Mouse (Mus musculus) liver, adult 2 months (tissue): ENCODE measurements around the gene Sugt1. TPM values are rescaled to one million over a fixed set of nuclear protein-coding genes. Genes with fewer than 3 reads are reported as not detected.

ENCODE experiments used
- DNase-seq: peaks from one replicate; pipeline ENCODE4 v3.0.0-alpha.2; 2011; ENCODE audit warnings: low read depth, low spot score; ENCODE audit errors: extremely low read depth
- H3K27ac ChIP-seq: fragments of 200-500 bp; replicated peaks from 2 replicates; pipeline ENCODE4 v1.5.1; 2012; ENCODE audit warnings: low read depth, mild to moderate bottlenecking, control low read depth, inconsistent platforms, low read length; ENCODE audit not compliant: insufficient read depth
- H3K27me3 ChIP-seq: fragments of 200-500 bp; 2 replicates; pipeline ENCODE4 v1.6.1; 2012; ENCODE audit warnings: mild to moderate bottlenecking, moderate library complexity, low read length, inconsistent platforms; ENCODE audit not compliant: control insufficient read depth, insufficient read depth
- H3K36me3 ChIP-seq: fragments of 200-500 bp; 2 replicates; pipeline ENCODE4 v1.6.1; 2012; ENCODE audit warnings: low read length, inconsistent platforms; ENCODE audit not compliant: control insufficient read depth, insufficient read depth
- H3K4me1 ChIP-seq: fragments of 200-500 bp; 2 replicates; pipeline ENCODE4 v1.6.1; 2011; ENCODE audit warnings: low read length; ENCODE audit not compliant: control insufficient read depth, insufficient read depth
- H3K4me3 ChIP-seq: fragments of 200-500 bp; 2 replicates; pipeline ENCODE4 v1.5.1; 2011; ENCODE audit warnings: low read depth, mild to moderate bottlenecking, control low read depth, low read length, moderate library complexity; ENCODE audit not compliant: insufficient read depth
- H3K79me2 ChIP-seq: fragments of 200-500 bp; 2 replicates; pipeline ENCODE4 v1.6.1; 2012; ENCODE audit warnings: inconsistent platforms, mild to moderate bottlenecking, low read length, moderate library complexity; ENCODE audit not compliant: control insufficient read depth, insufficient read depth
- H3K9ac ChIP-seq: fragments of 200-500 bp; 2 replicates; pipeline ENCODE4 v1.6.1; 2012; ENCODE audit warnings: low read depth, mild to moderate bottlenecking, control low read depth, inconsistent platforms, low read length
- CTCF ChIP-seq: fragments of 200-500 bp; IDR thresholded peaks from 2 replicates; pipeline ENCODE4 v1.5.1; 2011; ENCODE audit warnings: low read depth, low read length, control low read depth
- POLR2A ChIP-seq: fragments of 200-500 bp; IDR thresholded peaks from 2 replicates; pipeline ENCODE4 v1.6.1; 2011; ENCODE audit warnings: low read length, control low read depth; ENCODE audit not compliant: insufficient read depth; ENCODE audit errors: extremely low read depth
- WGBS: fragments of 180-500 bp; shearing (Covaris S2); methylation state at CpG from one replicate; pipeline ENCODE4 v1.1.7; 2018; 5-methylcytosine and 5-hydroxymethylcytosine counted together
- polyA plus RNA-seq: library from polyadenylated mRNA; depleted of rRNA; stranded (reverse); fragments of >200 nt; gene quantifications from 2 replicates; pipeline ENCODE4 v1.2.3, GENCODE M21; 2012
- total RNA-seq: library from RNA; depleted of rRNA; stranded (reverse); fragments of >200 nt; gene quantifications from 2 replicates; pipeline ENCODE4 v1.2.3, GENCODE M21; 2014

Sugt1 gene
- total and polyA plus RNA-seq, 2 experiments = 3.3 to 30.0 TPM

DNA sequence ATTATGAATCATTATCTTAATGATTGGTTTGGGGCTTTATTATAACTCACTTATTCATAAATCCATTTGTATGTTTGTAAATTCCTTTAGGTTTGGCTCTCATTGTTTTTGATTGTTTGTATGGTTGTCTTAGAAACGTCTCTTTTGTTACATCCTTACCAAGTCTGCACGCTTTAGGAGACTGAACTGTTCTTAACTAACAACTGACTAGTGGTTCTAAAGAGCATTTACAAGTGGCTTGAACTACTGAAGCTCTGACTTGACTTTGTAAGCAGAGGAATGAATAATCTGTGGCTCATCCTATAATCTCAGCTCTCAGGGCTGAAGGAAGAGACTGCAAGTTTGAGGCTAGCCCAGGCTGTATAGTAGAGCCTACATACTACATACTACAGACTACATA lies 4.1 kb downstream of the Sugt1 start:
- Histone ChIP-seq H3K4me1 (peaks cover 5% of the 10 kb centered on the region; the same call in 1 of the 2 replicates), H3K36me3 (peaks cover 8% of the 10 kb centered on the region), H3K27me3 (no peaks in the 10 kb centered on the region), H3K9ac (no peak overlapping the region), H3K27ac (no peak overlapping the region), H3K4me3 (no peak overlapping the region), H3K79me2 (peaks cover 15% of the 10 kb centered on the region; the same call in 1 of the 2 replicates)
- WGBS = 99% methylated on average over 2 of the region's 2 CpGs
- TF ChIP-seq POLR2A = no peak
- no peak for TF ChIP-seq CTCF
- no peak for DNase-seq

DNA sequence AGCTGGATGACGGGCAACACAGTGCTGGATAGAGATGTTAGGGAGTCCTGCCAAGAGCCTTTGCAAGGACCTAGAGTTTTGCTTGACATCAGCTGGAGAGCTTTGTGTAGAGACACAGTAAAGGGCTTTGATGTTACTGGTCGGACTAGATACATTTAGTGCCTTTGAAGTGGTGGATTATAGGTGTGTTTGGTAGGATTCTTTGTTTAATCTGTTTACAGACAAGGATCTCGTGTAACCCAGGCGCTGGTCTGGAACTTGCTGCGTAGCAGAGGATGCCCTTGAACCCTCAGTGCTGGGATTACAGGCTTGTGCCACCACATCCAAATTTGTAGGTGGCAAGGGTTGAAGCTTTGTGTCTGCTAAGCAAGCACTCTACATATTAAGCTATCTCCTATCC lies 6.6 kb downstream of the Sugt1 start:
- Histone ChIP-seq H3K79me2 (peaks cover 10% of the 10 kb centered on the region; the same call in 1 of the 2 replicates), H3K4me3 (no peak overlapping the region), H3K9ac (no peak overlapping the region), H3K27ac (no peak overlapping the region), H3K27me3 (no peaks in the 10 kb centered on the region), H3K4me1 (no peaks in the 10 kb centered on the region), H3K36me3 (peaks cover 19% of the 10 kb centered on the region)
- DNase-seq = no peak
- WGBS = 86% methylated on average over 5 of the region's 5 CpGs
- TF ChIP-seq CTCF (no peak), POLR2A (no peak)

DNA sequence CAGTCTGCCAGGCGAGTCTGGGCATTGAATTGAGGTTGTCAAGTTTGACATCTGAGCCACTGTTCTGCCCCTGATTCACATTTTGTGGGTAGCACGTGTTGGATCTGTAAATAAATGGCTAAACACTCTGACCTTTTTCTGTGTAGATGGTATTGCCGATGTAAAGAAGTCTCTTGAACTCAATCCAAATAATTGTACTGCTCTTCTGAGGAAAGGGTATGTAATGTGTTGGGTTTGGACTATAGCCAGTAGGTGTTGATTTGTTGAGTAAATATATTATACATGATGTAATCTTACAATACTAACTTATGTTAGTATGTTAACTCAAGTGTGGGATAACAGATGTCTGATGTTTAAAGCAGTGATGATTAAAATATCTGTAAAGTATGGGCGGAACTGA lies 9.1 kb downstream of the Sugt1 start:
- Histone ChIP-seq H3K4me1 (peaks cover 7% of the 10 kb centered on the region), H3K27me3 (no peaks in the 10 kb centered on the region), H3K9ac (no peak overlapping the region), H3K79me2 (peaks cover 3% of the 10 kb centered on the region; the same call in 1 of the 2 replicates), H3K27ac (no peak overlapping the region), H3K36me3 (peaks cover 21% of the 10 kb centered on the region), H3K4me3 (no peak overlapping the region)
- DNase-seq = no peak
- WGBS = 56% methylated on average over 4 of the region's 4 CpGs
- TF ChIP-seq CTCF = no peak
- no peak for TF ChIP-seq POLR2A

DNA sequence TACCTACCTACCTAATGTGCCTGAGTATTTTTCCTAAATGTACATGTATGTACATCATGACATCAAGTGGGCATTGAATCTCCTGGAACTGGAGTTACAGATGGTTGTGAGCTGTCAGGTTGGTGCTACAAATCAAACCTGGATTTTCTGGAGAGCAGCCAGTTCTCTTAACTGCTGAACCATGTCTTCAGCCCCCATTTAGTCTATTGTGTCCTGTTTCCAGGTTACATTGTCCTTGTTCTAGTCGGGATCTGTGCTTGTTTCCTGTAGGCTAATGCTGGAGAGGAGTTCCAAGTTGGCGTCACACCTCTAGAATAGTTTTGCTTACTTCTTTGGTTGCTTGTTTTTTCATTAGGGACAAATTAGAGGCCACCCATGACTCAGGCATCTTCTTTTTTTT lies 18.4 kb downstream of the Sugt1 start:
- H3K4me3 ChIP-seq = no peak overlapping the region
- peaks cover 40% of the 10 kb centered on the region for H3K36me3 ChIP-seq
- TF ChIP-seq CTCF (no peak), POLR2A (no peak)
- peaks cover 2% of the 10 kb centered on the region; the same call in 1 of the 2 replicates for H3K79me2 ChIP-seq
- H3K27me3 ChIP-seq = no peaks in the 10 kb centered on the region
- H3K9ac ChIP-seq = no peak overlapping the region
- H3K4me1 ChIP-seq = peaks cover 3% of the 10 kb centered on the region; the same call in 1 of the 2 replicates
- 80% methylated on average over 2 of the region's 2 CpGs for WGBS
- no peak for DNase-seq
- H3K27ac ChIP-seq = no peak overlapping the region

DNA sequence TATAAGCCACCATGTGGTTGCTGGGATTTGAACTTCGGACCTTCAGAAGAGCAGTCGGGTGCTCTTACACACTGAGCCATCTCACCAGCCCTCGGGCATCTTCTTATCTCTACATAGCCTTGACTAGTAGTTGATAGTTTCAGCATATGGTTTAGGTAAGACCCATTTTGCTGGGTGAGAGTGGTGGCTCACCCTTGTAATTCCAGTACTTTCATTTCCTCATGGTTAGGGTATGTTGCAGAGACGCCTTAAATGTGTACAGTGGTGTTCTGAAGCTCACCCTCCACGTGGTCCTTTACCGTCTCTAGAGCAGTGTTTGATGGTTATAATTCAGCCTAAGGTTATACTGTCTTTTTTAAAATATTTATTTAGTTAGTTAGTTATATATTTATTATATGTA lies 18.9 kb downstream of the Sugt1 start:
- WGBS = 87% methylated on average over 6 of the region's 6 CpGs
- H3K27me3 ChIP-seq = no peaks in the 10 kb centered on the region
- H3K4me1 ChIP-seq = no peaks in the 10 kb centered on the region
- DNase-seq = no peak
- no peak overlapping the region for H3K9ac ChIP-seq
- H3K27ac ChIP-seq = no peak overlapping the region
- peaks cover 44% of the 10 kb centered on the region for H3K36me3 ChIP-seq
- peaks cover 2% of the 10 kb centered on the region; the same call in 1 of the 2 replicates for H3K79me2 ChIP-seq
- TF ChIP-seq CTCF (no peak), POLR2A (no peak)
- no peak overlapping the region for H3K4me3 ChIP-seq

DNA sequence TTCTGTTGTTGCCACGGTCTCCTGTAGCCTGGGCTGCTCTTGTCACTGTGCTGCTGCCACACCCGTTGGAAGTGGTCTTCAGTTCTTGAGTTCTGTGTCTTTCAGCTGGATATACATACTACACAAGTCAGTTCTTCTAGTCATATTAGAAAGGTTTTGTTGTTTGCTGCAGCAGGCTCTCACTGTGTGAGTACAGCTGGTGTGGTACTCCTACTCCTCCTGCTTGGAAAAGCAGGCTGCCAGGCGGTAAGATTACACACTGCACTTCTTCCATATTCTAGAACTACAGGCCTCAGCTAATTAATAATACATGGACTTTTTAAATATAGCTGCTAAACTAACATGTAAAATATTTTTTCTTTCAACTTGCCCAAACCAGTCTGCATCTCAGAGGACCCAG lies 19.4 kb downstream of the Sugt1 start:
- 92% methylated on average over 3 of the region's 3 CpGs for WGBS
- H3K9ac ChIP-seq = no peak overlapping the region
- peaks cover 45% of the 10 kb centered on the region for H3K36me3 ChIP-seq
- no peak overlapping the region for H3K27ac ChIP-seq
- TF ChIP-seq CTCF = no peak
- no peak for TF ChIP-seq POLR2A
- no peaks in the 10 kb centered on the region for H3K27me3 ChIP-seq
- H3K4me3 ChIP-seq = no peak overlapping the region
- no peak for DNase-seq
- no peaks in the 10 kb centered on the region for H3K4me1 ChIP-seq
- H3K79me2 ChIP-seq = peaks cover 2% of the 10 kb centered on the region; the same call in 1 of the 2 replicates
